Mouse (Mus musculus) ovary, adult 2 months (tissue): Measurements from ENCODE around the gene Tmem38b. TPM values are rescaled to one million over a fixed set of nuclear protein-coding genes. Genes with fewer than 3 reads are reported as not detected.

Experiments
- polyA plus RNA-seq: library from polyadenylated mRNA; depleted of rRNA; stranded (reverse); fragments of >200 nt; gene quantifications from 2 replicates; pipeline ENCODE4 v1.2.3, GENCODE M21; 2012; rRNA removed

The Tmem38b gene
- 1.6 and 3.0 TPM in 2 replicates for polyA plus RNA-seq

GRCm38 (mm10) chr4:53825821-53826605 lies at the start of gene Tmem38b:
Tmem38b (plus strand) TSS chr4:53826045.

Other genes starting within 250 kb of the Tmem38b start
- gene Fsd1l, start 194.6 kb upstream of the Tmem38b start, polyA plus RNA-seq, result 0.53 and 0.58 TPM in 2 replicates
- gene Fktn, start 112.0 kb upstream of the Tmem38b start, polyA plus RNA-seq, result 2.9 and 3.3 TPM in 2 replicates
- not detected in 2 replicates for gene Tal2, start 46.3 kb upstream of the Tmem38b start, polyA plus RNA-seq